Mouse (Mus musculus): ENCODE measurements around the gene Dph2. TPM values are rescaled to one million over a fixed set of nuclear protein-coding genes. Genes with fewer than 3 reads are reported as not detected.

Dph2 gene
- polyA plus RNA-seq, 1 experiment from 2014 or later: 15.8 TPM

DNA sequence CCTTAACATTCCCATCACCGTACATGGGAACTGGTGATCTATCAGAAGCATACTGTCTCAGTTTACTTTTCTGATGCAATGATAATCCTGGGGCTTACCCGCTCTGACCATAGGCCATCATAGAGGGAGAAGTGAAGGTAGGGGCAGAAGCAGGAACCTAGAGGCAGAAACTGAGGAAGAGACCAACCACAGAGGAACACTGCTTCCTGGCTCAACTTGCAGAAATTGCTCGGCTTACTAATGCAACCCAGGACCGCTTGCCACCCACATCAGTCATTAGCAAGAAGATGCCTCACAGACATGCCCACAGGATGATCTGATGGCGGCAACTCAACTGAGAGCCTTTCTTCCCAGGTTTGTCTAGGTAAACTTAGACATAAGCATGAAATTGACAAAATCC is 26.9 kb upstream of the Dph2 start:
- no peaks in the 10 kb centered on the region for H3K9me3 ChIP-seq (replicated peaks)
- 69% methylated on average over 5 of the region's 5 CpGs for WGBS
- no peak overlapping the region for H3K9ac ChIP-seq
- peaks cover 3% of the 10 kb centered on the region; the same call in 1 of the 2 replicates for H3K27me3 ChIP-seq
- H3K4me2 ChIP-seq (replicated peaks): no peak overlapping the region
- peaks cover 9% of the 10 kb centered on the region for H3K4me1 ChIP-seq
- ATAC-seq (ENCODE audit: insufficient number of reproducible peaks, low FRiP score, low TSS enrichment, low read depth): no peak
- H3K36me3 ChIP-seq: no peaks in the 10 kb centered on the region
- H3K4me3 ChIP-seq (replicated peaks): no peak overlapping the region
- no peak overlapping the region for H3K27ac ChIP-seq (replicated peaks)

DNA sequence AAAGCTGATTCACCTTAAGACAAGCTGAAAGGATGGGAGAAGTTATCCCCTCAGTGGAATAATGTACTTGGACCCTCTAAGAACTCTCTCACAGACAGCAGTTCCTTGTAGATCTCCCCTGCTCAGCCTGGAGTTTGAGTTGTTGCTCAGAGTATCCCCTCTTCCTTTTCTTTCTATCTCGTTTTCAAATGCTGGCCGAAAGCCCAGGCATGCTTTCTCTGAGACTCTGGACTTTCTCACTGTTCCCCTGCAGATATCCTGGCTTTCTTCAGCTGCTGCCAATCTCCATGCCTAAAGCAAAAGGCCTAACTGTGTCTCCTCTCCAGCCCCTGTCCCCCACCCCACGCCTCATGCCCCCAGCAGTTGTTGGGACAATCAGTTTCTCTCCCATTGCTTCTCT is 26.4 kb upstream of the Dph2 start:
- no peaks in the 10 kb centered on the region for H3K36me3 ChIP-seq
- H3K9ac ChIP-seq: no peak overlapping the region
- no peak for ATAC-seq (ENCODE audit: insufficient number of reproducible peaks, low FRiP score, low TSS enrichment, low read depth)
- H3K9me3 ChIP-seq (replicated peaks): no peaks in the 10 kb centered on the region
- WGBS: 73% methylated on average over 3 of the region's 3 CpGs
- H3K27me3 ChIP-seq: peaks cover 3% of the 10 kb centered on the region; the same call in 1 of the 2 replicates
- no peak overlapping the region for H3K27ac ChIP-seq (replicated peaks)
- H3K4me3 ChIP-seq (replicated peaks): no peak overlapping the region
- peaks cover 14% of the 10 kb centered on the region for H3K4me1 ChIP-seq
- no peak overlapping the region for H3K4me2 ChIP-seq (replicated peaks)

DNA sequence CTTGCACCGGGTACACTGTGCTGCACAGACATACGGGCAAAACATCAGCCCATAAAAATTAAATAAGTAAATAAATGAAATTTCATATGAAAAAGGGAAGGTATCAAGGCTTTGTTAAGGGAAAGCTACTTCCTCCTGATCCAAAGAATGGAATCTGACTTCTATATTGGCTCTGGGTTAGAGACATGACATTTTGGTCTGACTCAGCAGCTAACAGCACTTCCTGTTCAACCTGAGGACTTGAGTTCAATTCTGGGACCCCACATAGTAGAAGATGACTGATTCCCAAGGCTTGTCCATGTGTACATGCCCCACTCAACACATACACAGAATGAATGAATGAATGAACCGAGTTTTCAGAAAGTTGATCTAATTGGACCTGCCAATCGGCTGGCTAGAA is 26.0 kb upstream of the Dph2 start:
- no peaks in the 10 kb centered on the region for H3K9me3 ChIP-seq (replicated peaks)
- H3K27ac ChIP-seq (replicated peaks): no peak overlapping the region
- peaks cover 18% of the 10 kb centered on the region for H3K4me1 ChIP-seq
- no peaks in the 10 kb centered on the region for H3K36me3 ChIP-seq
- ATAC-seq (ENCODE audit: insufficient number of reproducible peaks, low FRiP score, low TSS enrichment, low read depth): no peak
- H3K4me3 ChIP-seq (replicated peaks): no peak overlapping the region
- WGBS: 90% methylated on average over 4 of the region's 4 CpGs
- no peaks in the 10 kb centered on the region for H3K27me3 ChIP-seq
- no peak overlapping the region for H3K4me2 ChIP-seq (replicated peaks)
- no peak overlapping the region for H3K9ac ChIP-seq

DNA sequence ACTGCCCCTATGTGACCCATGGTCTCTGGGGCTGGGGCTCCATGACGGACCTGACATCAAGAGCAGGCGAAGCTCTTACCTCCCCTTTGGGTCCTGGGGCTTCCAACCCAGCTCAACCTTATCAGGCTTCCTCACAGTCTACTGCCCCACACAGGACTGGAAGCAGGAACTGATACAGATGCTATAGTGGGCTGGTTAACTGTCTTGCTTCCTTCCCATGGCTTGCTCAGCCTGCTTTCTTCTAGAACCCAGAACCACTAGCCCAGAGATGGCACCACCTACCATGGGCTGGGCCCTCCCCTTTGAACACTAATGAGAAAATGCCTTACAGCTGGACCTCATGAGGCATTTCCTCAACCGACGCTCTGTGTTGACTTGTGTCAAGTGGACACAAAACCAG is 25.6 kb upstream of the Dph2 start:
- WGBS: 72% methylated on average over 4 of the region's 4 CpGs
- H3K36me3 ChIP-seq: no peaks in the 10 kb centered on the region

DNA sequence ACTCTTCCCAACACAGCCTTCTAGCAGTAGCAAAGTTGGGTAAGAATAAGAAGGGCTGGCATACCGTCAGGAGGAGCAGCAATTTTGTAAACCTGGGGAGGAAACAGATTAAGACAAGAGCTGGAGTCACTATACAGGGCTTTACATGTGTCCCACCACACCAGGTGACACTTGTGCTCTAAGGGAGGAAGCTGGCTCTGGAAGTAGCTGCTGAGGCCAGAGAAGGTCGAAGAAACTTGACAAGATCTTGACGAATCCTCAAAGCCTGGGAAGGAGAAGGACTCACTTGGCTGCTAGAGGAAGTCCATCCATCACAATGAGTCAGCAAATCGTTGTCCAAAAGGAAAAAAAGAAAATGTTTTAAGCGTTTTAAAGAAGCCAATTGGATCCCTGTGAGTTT is 24.6 kb upstream of the Dph2 start:
- Histone ChIP-seq H3K4me1 (peaks cover 28% of the 10 kb centered on the region), H3K9ac (no peak overlapping the region), H3K9me3 (replicated peaks) (no peaks in the 10 kb centered on the region), H3K27ac (replicated peaks) (no peak overlapping the region), H3K27me3 (no peaks in the 10 kb centered on the region), H3K4me3 (replicated peaks) (no peak overlapping the region), H3K4me2 (replicated peaks) (no peak overlapping the region), H3K36me3 (peaks cover 8% of the 10 kb centered on the region)
- 83% methylated on average over 5 of the region's 5 CpGs for WGBS
- ATAC-seq (ENCODE audit: insufficient number of reproducible peaks, low FRiP score, low TSS enrichment, low read depth): no peak

More for the DNA sequence above, 25.6 kb upstream of the Dph2 start:
- Histone ChIP-seq H3K9ac (no peak overlapping the region), H3K4me2 (replicated peaks) (no peak overlapping the region), H3K4me1 (peaks cover 23% of the 10 kb centered on the region), H3K27me3 (no peaks in the 10 kb centered on the region), H3K27ac (replicated peaks) (no peak overlapping the region), H3K4me3 (replicated peaks) (no peak overlapping the region), H3K9me3 (replicated peaks) (no peaks in the 10 kb centered on the region)
- ATAC-seq (ENCODE audit: insufficient number of reproducible peaks, low FRiP score, low TSS enrichment, low read depth): no peak

DNA sequence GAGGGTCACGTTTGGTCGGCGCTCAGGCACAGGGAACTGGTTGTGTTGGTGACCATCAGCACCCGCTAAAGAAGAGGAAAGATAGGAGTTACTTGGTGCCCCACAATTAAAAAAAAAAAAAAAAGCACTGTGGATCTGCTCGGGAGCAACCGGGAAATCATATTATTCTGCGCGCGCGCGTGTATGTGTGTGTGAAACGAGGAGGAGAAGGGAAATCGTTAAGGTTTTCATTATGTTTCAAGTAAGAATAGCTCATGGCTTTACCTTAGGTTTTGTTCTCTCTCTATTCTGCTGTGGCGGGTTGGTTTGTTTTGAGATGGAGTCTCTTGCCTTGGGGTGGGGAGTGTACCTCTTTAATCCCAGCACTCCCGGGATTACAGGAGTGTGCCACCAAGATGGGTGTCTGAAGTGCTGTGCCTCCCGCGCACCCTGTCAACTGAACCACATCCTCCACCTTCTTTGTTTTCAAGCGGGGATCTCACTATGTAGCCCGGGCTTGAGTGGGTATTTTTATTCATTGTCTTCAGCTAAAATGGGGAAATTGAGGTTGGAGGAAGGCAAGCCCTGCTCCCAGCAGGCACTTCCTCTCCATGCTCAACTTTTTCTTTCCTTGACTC is 23.8 kb upstream of the Dph2 start:
- peaks cover 13% of the 10 kb centered on the region for H3K36me3 ChIP-seq
- peak overlapping the region; percentile 99 for H3K4me2 ChIP-seq (replicated peaks)
- H3K4me3 ChIP-seq (replicated peaks): peak overlapping the region; percentile 81
- 8% methylated on average over 19 of the region's 19 CpGs for WGBS
- no peaks in the 10 kb centered on the region for H3K27me3 ChIP-seq
- peaks cover 28% of the 10 kb centered on the region for H3K4me1 ChIP-seq
- no peaks in the 10 kb centered on the region for H3K9me3 ChIP-seq (replicated peaks)
- no peak for ATAC-seq (ENCODE audit: insufficient number of reproducible peaks, low FRiP score, low TSS enrichment, low read depth)
- H3K9ac ChIP-seq: peak overlapping the region; percentile 71
- peak overlapping the region; percentile 86; the same call in 1 of the 2 replicates for H3K27ac ChIP-seq (replicated peaks)

DNA sequence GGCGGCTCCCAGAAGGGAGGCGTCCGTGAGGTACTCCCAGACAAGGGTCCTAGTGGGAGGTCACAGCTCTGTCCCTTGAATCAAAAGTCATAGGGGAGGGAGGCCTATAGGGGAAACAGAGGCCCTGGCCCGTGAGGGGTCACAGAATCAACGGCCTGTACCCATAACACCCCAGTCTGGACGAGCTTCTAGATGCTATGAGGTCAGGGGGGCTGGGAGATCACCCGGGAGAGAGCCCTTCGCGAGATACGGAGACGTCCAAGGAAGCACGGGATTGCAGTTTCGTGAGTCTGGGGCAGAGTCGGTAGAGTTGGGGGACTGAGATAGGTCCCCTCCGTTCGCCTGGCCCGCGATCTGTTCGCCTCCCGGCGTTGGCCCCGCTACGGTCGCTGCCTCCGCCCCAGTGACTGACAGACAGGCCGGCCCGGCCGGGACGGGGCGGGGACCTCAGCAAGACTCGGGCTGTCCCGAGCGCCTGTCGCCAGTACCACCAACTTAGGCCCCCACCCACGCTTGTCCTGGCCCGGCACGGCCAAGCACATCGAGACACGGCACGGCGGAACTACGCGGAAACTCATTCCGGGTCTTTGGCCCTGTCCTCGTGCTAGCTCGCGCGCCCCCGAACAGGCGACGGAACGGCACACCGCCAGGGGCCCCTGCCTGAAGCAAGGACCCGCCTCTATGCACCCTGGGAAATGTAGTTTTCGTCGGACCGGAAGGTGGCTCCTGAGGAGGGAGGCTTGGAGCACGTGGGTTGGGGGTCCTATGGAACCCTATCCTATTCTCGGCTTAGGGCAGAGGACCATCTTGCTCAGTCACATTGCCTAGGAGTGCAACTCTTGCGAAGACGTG is 23.0 kb upstream of the Dph2 start, which contains the start of gene Ipo13:
TSS of gene Ipo13 (minus strand) at position 409 of the 852 bp plus-strand sequence.
- H3K4me2 ChIP-seq (replicated peaks): peak within 1 kb of the TSS; percentile 99
- ATAC-seq (ENCODE audit: insufficient number of reproducible peaks, low FRiP score, low TSS enrichment, low read depth): peak; percentile 93
- peak within 1 kb of the TSS; percentile 86 for H3K27ac ChIP-seq (replicated peaks)
- WGBS: under 1% methylated on average over 60 of the region's 61 CpGs
- no peaks in the 10 kb centered on the region for H3K9me3 ChIP-seq (replicated peaks)
- peaks cover 28% of the 10 kb centered on the region for H3K4me1 ChIP-seq
- H3K4me3 ChIP-seq (replicated peaks): peak within 1 kb of the TSS; percentile 81
- H3K9ac ChIP-seq: peak within 1 kb of the TSS; percentile 71
- H3K27me3 ChIP-seq: no peaks in the 10 kb centered on the region
- peaks cover 13% of the 10 kb centered on the region for H3K36me3 ChIP-seq

DNA sequence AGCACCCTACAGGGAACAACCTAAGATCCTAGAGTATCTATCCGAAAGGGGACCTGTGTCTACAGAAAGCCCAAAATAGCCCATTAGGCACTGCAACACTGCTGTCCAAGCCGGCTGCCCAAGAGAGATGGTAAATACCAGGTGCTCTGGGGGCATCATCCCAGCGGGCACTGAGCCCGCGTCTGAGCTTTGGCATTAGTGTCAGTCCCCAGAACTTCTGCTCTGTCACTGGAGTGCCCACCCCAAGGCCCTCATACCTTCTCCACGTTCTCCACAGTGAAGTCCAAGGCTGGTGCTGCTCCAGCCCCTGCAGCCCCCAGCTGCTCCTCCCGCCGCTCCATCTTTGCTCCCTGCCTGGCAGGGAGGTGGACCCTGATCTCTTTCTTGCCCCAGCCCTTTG is 22.2 kb upstream of the Dph2 start:
- ATAC-seq (ENCODE audit: insufficient number of reproducible peaks, low FRiP score, low TSS enrichment, low read depth): no peak
- H3K9me3 ChIP-seq (replicated peaks): no peaks in the 10 kb centered on the region
- no peaks in the 10 kb centered on the region for H3K27me3 ChIP-seq
- H3K27ac ChIP-seq (replicated peaks): no peak overlapping the region
- H3K4me3 ChIP-seq (replicated peaks): peak overlapping the region; percentile 81
- H3K4me1 ChIP-seq: peaks cover 30% of the 10 kb centered on the region
- 10% methylated on average over 8 of the region's 8 CpGs for WGBS
- peaks cover 13% of the 10 kb centered on the region for H3K36me3 ChIP-seq
- peak overlapping the region; percentile 99 for H3K4me2 ChIP-seq (replicated peaks)
- peak overlapping the region; percentile 71 for H3K9ac ChIP-seq

DNA sequence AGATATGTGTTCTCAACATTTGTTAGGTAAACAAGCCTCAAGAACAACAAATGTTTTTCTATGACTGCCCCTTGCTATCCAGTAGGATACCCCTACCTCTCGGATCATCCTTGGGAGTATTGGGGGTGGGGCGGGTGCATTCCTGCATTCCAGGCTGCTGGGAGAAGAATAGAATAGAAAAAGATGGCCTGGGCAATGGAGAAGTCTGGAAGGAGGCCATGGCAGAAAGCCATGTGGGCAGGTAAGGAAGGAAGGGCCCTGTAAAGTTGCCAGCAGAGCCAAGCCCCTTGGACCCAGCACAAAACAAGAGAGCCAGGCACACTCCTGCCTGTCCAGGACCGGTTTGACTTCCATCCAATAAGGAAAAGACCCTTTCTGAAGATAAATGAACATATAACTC is 21.6 kb upstream of the Dph2 start:
- H3K36me3 ChIP-seq: peaks cover 13% of the 10 kb centered on the region
- peaks cover 34% of the 10 kb centered on the region for H3K4me1 ChIP-seq
- no peak overlapping the region for H3K9ac ChIP-seq
- no peak for ATAC-seq (ENCODE audit: insufficient number of reproducible peaks, low FRiP score, low TSS enrichment, low read depth)
- 39% methylated on average over 3 of the region's 3 CpGs for WGBS
- H3K27ac ChIP-seq (replicated peaks): no peak overlapping the region; the same call in 1 of the 2 replicates
- peak overlapping the region; percentile 99 for H3K4me2 ChIP-seq (replicated peaks)
- peak overlapping the region; percentile 81 for H3K4me3 ChIP-seq (replicated peaks)
- H3K9me3 ChIP-seq (replicated peaks): no peaks in the 10 kb centered on the region
- no peaks in the 10 kb centered on the region for H3K27me3 ChIP-seq

DNA sequence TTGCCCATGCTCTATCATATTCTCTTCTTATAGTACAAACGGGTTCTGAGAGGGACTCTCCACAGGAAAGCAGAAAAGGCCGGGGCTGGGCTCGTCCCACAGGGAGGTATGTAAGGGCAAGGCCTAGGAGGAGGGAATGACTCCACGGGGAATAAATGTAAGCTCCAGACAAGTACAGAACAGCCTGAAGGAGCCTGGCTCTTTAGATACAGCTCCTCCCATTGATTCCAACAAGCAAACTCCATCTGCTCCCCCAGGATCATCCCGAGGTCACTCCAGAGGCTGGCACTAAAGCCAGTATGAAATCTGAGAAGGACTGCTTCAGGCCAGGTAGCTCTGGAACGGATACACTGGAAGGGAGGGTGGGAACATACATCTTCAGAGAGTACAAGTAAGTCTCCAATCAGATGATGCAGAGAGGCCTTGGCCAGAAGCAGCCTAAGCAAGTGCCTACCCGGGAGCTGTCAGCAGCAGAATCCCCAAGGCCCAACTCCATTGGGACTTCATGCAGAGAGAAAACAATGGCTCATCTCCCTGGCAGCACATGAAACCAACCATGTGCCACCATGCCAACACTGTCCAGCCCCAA is 20.9 kb upstream of the Dph2 start:
- Histone ChIP-seq H3K4me1 (peaks cover 34% of the 10 kb centered on the region), H3K4me2 (replicated peaks) (peak overlapping the region; percentile 99), H3K27ac (replicated peaks) (no peak overlapping the region; the same call in 1 of the 2 replicates), H3K4me3 (replicated peaks) (peak overlapping the region; percentile 81), H3K36me3 (peaks cover 18% of the 10 kb centered on the region), H3K9ac (no peak overlapping the region), H3K27me3 (no peaks in the 10 kb centered on the region), H3K9me3 (replicated peaks) (no peaks in the 10 kb centered on the region)
- ATAC-seq (ENCODE audit: insufficient number of reproducible peaks, low FRiP score, low TSS enrichment, low read depth): no peak
- 42% methylated on average over 7 of the region's 7 CpGs for WGBS

DNA sequence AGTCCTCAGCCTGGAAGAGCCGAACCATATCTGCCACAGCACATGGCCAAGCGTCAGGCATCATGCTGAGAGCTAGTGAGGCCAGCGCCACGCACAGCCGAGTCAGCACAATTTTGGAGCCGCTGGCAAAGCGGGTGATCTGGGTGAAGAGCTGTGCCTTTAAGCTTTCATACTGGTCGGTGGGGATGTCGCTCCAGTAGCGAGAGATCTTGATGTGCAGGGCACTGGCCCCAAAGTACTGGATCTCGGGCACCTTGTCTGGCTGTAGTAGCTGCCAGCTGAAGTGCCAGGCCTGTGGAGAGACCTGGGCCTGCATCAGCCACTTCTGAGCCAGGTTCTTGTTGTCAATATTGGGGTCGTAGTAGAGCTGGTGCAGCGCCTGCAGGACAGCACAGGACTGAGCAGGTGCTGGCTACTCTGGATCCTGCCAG is 20.3 kb upstream of the Dph2 start:
- no peak for ATAC-seq (ENCODE audit: insufficient number of reproducible peaks, low FRiP score, low TSS enrichment, low read depth)
- H3K27ac ChIP-seq (replicated peaks): no peak overlapping the region
- H3K4me3 ChIP-seq (replicated peaks): no peak overlapping the region
- H3K9me3 ChIP-seq (replicated peaks): no peaks in the 10 kb centered on the region
- H3K36me3 ChIP-seq: peaks cover 23% of the 10 kb centered on the region
- H3K27me3 ChIP-seq: no peaks in the 10 kb centered on the region
- no peak overlapping the region for H3K9ac ChIP-seq
- H3K4me1 ChIP-seq: peaks cover 34% of the 10 kb centered on the region
- no peak overlapping the region for H3K4me2 ChIP-seq (replicated peaks)
- 92% methylated on average over 13 of the region's 13 CpGs for WGBS

Data from embryonic facial prominence, embryonic 15.5 days (tissue).